Mouse (Mus musculus) cerebellum, adult 9-10 months (tissue): ENCODE data around the gene Fgf22.
A peak's percentile ranks its signal among the peaks of the same experiment; 100 is the strongest.
"Not testable (repeated sequence)": the region's sequence is repeated elsewhere in the genome, so short reads cannot be mapped to it uniquely, and the experiment has no call there.

Experiments used
- DNase-seq: peaks from one replicate; pipeline ENCODE4 v3.0.0; 2022

Fgf22 gene

DNA sequence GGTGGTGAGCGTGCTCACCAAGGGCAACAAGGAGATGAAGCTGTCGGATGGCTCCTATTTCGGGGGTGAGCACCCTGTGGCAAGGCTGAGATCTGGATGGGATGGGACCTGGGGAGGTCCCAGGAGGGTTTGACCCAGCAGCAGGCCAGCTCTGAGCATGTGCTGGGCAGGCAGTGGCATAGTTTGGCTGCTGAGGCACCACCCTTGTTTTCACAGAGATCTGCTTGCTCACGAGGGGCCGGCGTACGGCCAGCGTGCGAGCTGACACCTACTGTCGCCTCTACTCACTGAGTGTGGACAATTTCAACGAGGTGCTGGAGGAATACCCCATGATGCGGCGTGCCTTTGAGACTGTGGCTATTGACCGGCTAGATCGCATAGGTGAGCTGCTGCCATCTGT is 21.0 kb upstream of the Fgf22 start:
- no peak for DNase-seq

DNA sequence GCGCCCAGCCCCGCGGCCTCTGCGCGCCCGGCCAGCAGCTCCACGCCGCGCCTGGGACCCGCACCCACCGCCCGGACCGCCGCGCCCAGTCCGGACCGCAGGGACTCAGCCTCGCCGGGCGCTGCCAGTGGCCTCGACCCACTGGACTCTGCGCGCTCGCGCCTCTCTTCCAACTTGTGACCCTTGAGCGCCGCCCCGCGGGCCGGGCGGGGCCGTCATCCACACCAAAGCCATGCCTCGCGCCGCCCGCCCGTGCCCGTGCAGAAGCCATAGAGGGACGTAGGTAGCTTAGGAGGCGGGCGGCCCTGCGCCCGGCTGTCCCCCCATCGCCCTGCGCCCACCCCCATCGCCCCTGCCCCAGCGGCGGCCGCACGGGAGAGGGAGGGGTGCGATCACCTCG is 19.5 kb upstream of the Fgf22 start:
- DNase-seq = no peak

DNA sequence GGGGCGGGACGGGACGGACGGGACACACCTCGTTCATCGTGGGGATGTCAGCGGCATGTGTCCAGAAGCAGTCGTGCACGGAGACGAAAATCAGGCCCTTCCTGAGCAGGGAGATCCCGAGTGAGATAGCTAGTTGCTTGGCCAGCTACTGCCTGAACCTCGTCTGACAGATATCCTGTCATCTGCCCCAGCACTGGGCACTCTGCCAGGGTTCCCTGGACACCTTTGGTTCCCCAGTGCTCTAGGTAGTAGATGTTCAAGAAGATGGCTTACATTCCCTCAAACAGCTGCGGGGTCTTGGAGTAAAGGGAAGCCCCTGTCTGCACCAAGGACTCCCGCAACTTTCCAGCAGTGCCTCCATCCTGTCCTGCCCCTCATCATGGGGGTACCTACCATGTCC is 18.2 kb upstream of the Fgf22 start:
- DNase-seq = no peak

DNA sequence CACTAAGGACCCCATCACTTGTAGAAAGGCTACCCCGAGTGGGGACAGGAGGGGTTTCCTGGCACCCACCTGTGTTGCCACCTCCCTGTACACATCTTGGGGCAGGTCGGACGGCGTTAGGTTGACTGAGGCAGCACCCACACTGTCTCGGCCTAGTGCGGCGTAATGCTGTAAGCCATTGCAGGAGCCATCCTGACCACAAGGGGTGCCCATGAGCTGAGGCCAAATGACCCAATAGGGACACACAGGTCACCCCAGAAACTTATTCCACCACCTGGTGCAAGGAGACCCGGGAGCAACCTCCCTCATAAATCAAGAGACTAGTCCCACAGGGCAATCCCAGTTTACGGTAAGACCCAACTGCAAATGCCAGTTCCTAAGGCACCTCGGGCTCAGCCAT is 16.6 kb upstream of the Fgf22 start:
- no peak for DNase-seq

DNA sequence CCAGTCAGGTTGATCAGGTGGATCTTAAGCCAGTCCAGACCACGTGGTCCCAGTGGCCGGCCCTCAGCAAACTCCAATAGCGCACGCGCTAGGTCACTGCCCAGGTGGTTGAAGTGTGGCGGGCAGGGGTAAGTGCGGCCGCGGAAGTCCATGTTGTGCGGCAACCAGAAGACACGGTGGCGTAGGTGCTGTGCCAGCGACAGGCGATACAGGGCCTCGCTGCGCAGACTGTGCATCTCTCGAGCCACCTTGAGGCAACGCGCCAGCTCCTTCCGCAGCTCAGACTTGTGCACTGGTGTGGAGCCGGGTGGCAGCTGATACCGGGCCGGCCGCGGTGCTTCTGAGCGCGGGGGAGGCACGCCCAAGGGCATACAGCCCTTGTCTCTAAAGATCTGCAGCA is 15.6 kb upstream of the Fgf22 start:
- no peak for DNase-seq

DNA sequence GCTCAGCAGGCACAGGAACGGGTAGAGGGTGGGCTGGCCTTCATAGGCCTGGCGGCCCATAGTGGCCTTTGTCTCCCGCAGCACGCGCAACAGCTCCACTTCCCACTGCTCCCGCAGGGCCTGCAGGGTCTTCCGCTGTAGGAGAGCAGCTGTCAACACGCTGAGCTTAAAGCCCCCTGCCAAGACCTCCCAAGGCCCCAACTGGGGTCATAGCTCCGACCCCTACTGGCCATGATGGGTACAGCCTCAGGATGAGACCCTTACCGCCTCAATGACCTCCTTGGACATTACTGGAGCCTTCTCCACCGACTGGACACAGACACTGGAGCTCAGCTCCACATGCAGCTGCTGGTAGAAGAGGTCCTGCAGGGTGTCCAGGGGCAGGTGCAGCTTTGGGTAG is 14.0 kb upstream of the Fgf22 start:
- DNase-seq = no peak

DNA sequence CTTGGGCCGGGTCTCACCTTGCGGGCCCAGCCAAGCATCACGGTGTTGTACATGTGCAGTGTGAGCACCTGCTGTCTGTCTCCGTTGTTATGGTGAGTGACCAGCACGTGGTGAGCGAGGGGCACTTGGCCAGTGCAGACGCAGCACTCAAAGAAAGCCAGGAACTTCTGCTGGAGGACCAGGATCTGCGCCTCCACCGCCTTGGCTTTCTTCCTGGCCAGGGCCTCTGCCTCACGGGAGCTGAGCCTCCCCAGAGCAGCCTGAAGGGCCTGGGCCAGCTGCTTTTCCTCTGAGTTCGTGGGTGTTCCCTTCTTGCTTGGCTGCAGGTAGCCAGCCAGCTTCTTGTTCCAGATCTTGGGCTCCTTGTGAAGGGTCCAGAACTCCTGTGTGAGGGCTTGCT is 11.7 kb upstream of the Fgf22 start:
- DNase-seq = no peak

DNA sequence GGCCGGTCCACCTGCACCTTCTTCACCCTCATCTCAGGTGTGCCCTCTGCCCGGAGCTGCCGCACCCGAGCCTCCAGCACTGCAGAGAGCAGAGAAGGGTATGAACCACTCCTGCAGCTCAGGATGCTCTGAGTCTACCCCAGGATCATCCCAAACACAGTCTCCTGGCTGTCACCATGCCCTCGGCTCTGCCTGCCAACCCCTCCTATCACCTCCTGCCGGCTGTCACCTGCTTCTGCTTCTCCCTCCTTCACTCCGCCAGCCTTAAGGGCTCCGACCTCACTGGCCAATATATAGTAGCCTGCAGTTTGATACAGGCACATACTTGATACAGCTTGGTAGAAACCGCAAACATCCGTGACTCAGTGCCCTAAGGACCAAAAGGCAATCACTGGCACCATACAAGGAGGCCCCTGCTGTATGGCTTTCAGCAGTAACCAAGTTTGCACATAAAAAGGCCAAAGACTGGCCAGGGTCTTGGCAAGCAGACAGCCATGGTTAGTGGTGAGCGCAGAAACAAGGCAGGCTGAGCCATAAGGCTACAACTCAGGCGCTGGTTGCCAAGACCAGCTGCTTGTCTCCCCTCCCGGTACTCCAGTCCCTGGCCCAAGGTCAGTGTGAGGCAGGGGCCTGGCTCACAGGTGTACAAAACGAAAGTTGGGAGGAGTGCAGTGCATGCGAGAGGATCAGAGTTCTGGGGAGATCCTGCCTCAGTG is 11.1 kb upstream of the Fgf22 start:
- DNase-seq = peak; percentile 74

DNA sequence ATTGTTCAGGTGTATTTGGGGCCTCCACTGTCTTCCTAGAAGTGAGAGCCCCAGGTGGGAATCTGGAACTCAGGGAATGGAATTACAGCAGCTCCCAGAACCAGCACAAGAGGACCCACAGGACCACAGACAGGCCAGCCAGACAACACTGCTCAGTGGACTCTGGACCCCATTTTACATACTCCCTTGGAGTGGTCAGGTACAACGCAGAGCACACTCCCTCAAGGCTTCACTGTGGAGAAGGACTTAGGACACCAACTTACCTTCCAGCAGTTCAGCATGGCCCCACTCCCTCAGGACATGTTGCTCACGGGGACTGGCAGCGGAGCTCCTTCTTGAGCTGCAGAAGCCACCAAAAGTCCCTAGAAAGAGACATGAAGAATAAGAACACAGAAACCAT is 9.5 kb upstream of the Fgf22 start:
- no peak for DNase-seq

DNA sequence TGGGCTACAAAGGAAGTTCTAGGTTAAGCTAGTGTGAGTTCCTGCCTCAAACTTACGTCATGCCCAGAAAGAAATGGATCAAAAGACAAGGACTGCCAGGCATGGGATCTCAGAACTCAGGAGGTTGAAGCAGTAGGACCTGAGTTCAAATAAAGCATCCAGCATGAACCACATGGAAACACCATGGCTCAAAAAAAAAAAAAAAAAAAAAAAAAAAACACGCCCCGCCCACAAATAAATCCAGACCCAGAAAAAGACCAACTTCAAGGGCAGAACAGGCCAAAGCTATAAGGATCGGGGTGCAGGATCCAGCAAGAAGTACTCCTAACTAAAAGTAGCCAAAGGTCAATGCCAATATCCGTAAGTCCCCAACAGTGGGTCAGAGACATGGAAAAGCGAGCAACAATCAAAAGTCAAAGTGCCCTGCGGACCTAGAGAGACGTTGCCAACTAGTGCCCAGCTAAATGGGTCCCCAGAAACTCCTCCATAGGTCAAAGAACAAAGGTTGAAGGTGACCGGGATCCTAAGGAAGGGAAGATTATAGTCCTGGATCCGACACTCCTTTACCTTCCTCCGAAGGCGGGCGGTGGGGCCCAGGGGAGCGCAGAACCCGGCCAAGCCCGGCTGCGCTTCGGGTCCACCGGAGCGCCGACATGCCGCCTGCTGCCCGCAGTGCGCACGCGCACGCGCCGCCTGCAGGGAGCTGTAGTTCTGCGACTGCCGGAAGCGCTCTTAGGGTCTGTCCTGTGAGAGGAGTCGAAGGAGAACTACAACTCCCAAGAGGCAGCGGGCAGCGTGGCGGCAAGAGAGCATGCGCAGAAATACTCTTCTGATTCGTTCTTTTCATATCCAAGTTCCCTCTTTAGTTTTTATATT is 8.7 kb upstream of the Fgf22 start, which contains the start of gene Polrmt:
TSS of gene Polrmt (minus strand) at position 684 of the 876 bp plus-strand sequence.
- DNase-seq = peak; percentile 98

DNA sequence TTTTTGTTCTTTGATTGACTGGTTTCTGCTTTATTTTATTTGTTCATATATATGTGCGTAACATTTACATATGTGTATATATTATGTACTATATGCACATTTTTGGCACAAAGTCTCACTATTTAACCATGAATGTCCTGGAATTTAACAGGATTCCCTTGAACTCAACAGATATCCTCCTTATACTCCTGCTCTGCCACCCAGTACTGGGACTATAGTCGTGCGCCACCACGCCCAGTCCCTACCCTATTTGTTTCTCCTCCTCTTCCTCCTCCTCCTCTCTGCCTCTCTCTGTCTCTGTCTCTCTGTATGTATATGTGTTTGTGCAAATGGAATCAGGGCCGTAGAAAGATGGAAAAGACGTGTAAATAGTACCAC is 8.1 kb upstream of the Fgf22 start:
- no peak for DNase-seq

DNA sequence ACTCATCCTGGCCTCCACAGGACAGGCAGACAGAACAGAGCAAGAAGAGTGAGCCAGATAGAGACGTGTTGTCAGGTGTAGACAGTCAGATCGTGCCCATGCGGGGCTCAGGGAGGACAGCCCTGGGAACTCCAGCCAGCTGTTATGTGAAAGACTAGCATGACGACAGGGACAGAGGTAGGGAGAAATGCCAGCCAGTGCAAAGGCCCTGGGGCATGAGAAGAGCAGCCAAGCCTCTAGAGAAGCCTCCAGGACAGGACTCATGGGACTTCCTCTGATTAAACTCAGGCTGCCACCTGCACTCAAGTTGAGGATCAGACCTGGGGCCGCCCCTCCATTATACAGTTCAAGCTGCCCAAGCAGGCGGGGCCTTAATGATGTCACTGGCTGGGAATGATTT is 6.4 kb upstream of the Fgf22 start:
- DNase-seq = no peak

DNA sequence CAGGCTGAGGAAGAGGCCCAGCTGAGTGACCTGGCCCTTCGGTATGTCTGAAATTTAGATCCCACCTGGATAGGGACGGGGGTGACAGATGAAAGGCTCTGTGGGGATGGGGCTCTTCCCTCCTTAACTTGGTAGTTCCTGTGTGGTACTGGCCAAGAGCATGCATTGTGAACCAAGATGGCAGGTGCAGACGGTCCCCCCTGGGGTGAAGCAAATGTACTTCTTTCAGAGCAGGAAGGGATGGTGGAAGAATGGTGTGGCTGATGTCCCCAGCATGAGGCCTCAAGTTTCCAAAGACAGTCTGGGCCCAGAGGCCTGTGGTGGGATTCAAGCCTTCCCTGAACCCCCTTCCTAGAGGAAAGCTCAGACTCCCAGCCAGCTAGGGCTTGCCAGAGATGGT is 978 bp downstream of the Fgf22 start:
- DNase-seq = no peak

DNA sequence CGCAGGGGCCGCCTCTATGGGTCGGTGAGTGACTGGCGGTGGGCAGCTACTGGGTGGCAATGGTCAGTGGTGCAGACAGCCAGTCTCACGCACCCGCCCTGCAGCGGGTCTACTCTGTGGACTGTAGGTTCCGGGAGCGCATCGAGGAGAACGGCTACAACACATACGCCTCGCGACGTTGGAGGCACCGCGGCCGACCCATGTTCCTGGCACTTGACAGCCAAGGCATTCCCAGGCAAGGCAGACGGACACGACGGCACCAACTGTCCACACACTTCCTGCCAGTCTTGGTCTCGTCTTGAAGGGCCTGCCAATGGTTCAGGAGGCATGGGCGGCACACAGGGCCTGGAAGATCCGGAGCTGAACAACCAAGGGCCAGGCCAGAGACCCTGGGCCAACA is 1.8 kb downstream of the Fgf22 start:
- no peak for DNase-seq

DNA sequence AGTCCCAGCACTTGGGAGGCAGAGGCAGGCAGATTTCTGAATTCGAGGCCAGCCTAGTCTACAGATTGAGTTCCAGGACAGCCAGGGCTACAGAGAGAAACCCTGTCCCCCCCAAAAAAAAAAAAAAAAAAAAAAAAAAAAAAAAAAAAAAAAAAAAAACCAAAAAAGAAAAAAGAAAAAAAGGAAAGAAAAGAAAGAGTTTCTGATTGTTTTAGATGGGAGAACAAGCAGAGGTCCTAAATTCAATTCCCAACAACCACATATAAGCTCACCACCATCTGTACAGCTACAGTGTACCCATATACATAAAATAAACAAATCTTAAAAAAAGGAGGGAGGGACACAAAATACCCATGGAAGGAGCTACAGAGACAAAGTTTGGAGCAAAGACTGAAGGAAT is 4.8 kb downstream of the Fgf22 start:
- DNase-seq = not testable (repeated sequence)

DNA sequence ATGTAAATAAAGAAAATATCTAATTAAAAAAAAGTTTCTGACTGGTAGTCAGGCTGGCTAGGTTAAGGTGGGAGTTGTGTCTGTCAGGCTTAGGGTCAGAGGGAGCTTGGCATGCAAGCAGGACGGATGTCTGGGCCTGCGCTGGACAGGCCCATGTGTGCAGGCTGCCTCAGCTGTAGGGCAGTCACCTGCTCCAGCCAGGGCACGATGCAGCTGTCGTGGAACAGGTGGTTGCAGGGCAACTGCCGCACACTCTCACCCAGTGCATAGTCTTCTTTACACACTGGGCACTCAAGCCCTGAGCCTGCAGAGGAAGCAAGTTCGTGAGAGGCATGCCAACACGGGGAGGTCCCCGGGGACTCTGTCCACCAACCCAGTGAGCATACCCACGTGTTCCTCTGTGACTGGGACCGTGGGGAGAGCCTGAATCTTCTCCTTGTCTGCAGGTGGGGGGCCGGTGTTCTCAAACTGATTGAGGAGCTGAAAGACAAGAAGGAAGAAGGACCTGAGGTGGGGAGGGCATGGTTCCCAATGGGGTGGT is 5.8 kb downstream of the Fgf22 start:
- DNase-seq = no peak

DNA sequence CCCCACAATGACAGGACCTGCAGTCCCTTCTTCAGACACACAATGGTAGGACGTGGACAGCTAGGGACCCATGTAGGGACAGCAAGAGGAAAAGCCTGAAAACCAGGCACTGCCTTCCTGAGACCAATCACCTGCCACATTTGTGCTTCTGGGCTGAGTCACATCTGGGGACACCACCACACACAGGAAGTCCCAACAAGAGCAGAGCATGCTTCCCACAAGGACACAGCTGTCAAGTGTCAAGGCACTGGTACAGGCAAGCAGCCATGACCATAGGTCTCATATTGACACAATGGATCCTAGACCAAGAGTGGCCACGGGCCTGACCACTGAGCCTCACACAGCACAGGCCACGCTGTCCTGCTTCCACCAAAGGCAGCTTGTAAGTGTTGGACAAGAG is 8.0 kb downstream of the Fgf22 start:
- DNase-seq = no peak

DNA sequence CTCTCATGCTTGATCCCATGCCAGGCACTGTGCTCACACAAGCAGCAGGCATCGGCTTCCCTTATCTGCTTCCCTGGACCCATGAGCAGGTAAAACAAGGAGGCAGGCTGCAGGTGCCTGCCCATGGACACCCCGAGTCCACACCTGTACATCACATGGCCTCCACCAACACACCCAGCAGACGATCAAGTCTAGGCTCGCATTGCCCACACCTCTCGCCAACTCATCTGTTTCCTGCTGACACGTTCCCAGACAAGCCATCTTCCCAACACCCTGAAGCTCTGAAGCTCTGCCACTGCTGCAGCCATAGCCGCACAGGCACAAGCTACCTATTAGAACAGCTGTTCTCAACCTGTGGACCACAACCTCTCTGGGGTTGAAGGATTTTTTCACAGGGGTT is 9.4 kb downstream of the Fgf22 start:
- DNase-seq = no peak

DNA sequence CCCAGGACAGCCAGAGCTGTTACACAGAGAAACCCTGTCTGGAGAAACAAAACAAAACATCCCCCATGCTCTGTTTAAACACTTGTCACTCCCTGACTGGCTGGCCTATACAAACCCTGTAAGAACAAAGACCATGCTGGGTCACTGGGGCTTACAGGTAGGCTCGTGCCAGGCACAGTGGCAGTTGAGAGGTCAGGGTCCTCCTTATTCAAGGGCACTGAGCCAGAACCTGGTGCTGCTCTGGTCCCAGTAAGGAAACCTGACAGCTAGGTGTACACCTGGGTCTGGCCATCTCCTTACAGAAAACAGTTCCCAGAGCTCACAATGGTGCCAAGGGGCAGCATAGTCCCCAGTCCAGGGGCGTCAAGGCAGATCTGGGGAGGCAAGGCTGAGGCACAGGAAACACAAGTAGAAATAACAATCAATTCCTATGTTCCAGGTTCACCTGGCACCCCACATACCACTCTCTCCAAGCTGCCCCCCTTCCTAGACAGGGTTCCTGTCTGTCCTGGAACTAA is 10.4 kb downstream of the Fgf22 start:
- DNase-seq = no peak

DNA sequence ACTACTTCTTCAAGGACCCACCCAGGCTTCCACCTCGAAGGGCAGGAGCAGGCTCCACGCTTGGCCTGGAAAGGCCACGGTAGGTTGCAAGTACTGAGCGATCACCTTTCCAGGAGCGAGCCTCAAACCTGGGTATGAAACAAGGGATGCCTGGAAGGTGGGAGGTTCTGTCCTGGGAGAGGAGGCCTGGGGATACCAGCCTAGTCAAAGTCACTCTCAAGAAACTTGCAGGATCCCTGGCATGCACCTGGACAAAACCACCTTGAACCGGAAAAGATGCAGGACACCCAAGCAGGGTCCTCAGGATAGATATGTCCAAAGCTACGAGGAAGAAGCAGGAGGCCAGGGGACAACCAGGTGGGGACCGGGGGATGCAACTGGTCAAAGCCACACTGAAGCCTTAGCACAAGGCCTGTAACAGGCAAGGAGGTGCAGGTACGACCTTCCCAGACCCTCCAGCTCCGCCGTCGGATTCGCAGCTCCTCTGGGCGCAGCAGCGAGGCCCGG is 11.2 kb downstream of the Fgf22 start:
- DNase-seq = peak; percentile 70

DNA sequence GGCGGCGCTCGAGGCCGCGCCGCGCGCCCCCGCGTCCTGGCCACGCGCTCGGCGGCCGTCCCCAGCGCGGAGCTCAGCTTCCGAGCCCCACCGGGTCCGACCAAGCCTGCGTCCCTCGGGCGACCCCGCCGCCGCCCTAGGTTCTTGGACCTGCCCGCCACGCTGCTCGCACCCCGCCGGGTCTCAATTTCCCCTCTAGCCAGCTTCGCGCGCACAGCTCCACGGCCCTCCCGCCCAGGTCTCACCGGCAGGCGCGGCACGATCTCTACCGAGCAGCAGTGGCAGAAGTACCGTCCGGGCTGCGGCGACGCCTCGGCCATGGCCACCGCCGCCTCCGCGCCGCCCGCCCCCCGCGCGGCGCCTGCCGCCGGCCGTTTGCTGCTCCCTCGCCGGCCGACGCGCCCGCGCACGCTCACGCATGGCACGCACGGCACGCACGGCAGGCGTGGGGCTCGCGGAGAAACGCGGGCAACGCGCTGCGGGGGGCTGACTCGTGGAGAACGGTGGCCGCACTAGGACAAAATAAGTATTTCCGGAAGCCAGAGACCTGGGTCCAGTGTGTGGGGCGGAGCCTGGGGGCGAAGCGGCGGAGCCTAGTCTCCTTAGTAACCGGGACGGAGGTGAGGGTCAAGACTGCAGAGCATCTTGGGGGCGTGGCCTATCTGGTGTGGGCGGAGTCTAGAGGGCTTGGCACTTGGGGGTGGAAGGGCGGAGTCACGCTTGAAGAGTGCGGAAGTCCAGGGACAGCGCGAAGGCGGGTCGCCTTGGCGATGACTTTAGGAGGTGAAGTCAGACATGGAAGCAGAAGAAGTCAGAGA is 11.8 kb downstream of the Fgf22 start, which contains the start of gene Rnf126:
TSS of gene Rnf126 (minus strand) at position 445 of the 818 bp plus-strand sequence.
- DNase-seq = peak; percentile 99

DNA sequence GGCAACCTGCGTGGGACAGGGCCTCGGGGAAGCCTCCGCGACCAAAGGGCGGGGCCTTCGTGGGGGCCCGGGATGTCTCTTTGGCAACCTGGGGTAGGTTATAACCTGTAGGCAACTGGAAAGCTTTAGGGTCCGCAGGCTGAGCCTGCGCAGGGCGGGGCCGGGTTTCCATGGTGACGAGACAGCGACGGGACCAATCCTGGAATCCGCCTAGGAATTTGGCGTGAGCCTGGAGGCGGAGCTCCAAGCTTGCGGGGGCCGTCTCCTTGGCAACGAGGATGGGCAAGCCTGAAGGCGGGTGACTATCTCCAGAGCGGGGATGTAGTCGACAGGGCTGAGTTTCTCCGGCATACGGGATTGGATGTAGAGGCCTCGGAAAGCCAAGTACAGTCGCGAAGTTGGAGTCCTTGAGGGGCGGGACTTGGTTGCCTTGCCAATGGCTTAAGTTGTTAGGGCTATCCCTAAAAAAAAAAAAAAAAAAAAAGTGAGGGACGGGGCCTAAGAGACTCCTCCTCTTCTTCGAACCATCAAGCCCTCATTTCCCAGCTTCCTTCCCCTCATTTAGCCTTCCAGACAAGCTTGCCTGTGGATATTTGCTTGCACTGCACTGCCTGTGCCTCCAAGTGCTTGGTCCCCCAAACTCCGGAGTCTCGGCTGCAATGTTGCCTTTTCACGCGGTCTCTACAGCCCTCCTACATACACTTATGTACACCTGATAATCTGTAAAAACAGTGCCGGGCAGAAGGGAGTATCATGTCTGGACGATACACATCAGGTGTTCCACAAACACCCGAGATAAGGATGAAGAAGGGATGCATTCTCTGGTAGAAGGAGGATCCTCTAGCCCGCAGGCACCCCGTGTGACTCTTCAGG is 12.7 kb downstream of the Fgf22 start:
- peak; percentile 95 for DNase-seq
